Mouse (Mus musculus): Measurements from ENCODE around the gene BC048562. TPM values are rescaled to one million over a fixed set of nuclear protein-coding genes. Genes with fewer than 3 reads are reported as not detected.

BC048562 gene
- total RNA-seq, 2 experiments from 2014 or later: not detected

DNA sequence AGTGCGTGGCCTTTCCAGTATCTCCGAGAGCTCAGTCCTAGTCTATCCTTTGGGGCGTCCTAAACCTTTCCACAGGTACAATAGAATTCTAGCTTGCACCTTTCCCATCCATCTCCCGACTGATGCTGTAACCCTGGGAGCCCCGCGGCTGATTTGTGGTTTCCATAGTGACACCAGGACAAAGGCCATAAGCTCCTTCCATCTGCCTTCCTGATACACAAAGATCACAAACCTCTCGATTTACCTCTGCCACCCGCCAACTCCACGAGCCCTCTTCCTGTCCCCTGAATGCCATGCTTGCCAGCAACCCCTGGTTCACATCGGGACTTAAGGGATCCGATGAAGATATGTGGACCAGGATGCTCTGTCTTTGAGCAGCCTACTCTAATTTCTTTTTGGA, 43.0 kb downstream of the BC048562 start:
- peak in 1 of 2 experiments; percentile 33 for DNase-seq (ENCODE audit: low spot score in 2 of 2)

GRCm38 (mm10) chr9:108479721-108480351, 43.6 kb downstream of the BC048562 start, which contains the start of gene Lamb2:
Lamb2 (plus strand) TSS chr9:108479736.
- DNase-seq (ENCODE audit: low spot score in 2 of 2): peak in 1 of 2 experiments; percentile 35

DNA sequence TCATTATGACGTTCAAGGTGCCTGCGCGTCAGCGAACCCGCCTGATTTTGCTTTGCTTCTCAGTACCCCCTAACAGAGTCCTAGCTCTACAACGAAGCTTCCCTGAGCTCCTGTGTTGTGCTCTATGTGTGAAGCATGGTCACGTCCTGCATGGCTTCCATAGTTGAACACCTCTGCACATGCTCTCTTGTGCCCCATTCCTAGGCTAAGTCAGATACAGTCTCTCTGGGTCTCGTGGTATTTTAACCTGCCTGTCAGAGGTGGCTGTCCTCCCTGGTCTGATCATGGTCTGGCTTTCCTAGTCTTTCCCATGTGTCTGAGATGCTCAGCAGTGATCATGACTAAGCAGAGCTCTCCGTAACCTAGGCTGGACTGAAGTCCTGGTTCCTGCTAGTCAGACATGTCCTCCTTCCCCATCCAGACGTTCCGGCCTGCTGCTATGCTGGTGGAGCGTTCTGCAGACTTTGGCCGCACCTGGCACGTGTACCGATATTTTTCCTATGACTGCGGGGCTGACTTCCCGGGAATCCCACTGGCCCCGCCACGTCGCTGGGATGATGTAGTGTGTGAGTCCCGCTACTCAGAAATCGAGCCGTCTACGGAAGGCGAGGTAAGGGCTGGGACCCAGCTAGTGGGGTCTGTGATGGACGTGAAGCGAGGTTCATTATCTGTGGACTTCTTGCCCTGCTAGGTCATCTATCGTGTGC, 44.7 kb downstream of the BC048562 start:
- DNase-seq (ENCODE audit: low spot score in 2 of 2): no peak

DNA sequence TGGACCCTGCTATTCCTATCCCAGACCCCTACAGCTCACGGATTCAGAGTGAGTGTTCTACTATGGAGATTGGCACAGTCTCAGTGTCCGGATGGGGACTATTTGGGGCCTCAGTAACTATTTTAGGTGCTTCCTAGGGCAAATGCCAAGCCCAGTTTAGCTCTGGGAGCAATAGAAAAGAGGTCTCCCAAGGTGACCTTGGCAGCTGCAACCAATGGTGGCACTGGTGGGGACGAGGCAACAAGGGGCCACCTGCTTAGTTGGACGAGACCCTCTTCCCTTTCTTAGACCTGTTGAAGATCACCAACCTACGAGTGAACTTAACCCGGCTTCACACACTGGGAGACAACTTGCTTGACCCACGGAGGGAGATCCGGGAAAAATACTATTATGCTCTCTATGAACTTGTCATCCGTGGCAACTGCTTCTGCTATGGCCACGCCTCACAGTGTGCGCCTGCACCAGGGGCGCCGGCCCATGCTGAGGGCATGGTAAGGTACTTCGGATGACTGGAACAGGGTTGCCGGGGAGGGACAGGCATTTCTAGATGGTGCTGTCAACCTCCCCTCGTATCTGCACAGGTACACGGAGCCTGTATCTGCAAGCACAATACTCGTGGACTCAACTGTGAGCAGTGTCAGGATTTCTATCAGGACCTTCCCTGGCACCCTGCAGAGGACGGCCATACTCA, 45.4 kb downstream of the BC048562 start:
- no peak for DNase-seq (ENCODE audit: low spot score in 2 of 2)

GRCm38 (mm10) chr9:108483051-108483790, 46.9 kb downstream of the BC048562 start:
- DNase-seq (ENCODE audit: low spot score in 2 of 2): no peak

- no peak for DNase-seq (ENCODE audit: low spot score in 2 of 2)
Measured at GRCm38 (mm10) chr9:108484021-108484420, 47.7 kb downstream of the BC048562 start.

DNA sequence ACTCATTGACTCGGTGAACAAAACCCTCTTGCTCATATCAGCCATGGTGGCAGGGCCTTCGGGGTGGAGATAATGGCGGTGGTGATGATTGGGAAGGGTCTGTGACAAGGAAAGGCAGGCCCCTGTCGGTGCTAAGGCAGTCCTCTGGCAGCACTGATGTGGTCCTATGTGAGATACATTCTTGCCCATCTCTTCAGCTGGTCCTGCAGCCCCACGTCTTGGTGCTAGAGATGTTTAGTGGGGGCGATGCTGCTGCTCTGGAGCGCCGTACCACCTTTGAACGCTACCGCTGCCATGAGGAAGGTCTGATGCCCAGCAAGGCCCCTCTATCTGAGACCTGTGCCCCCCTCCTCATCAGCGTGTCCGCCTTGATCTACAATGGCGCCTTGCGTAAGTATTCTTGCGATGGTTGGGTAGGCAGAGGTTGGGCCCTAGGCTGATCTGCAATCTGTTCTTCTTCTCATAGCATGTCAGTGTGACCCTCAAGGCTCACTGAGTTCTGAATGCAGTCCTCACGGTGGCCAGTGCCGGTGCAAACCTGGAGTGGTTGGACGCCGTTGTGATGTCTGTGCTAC, 49.1 kb downstream of the BC048562 start:
- no peak for DNase-seq (ENCODE audit: low spot score in 2 of 2)

- no peak for DNase-seq (ENCODE audit: low spot score in 2 of 2)
Measured at GRCm38 (mm10) chr9:108486973-108487530, 50.8 kb downstream of the BC048562 start.

DNA sequence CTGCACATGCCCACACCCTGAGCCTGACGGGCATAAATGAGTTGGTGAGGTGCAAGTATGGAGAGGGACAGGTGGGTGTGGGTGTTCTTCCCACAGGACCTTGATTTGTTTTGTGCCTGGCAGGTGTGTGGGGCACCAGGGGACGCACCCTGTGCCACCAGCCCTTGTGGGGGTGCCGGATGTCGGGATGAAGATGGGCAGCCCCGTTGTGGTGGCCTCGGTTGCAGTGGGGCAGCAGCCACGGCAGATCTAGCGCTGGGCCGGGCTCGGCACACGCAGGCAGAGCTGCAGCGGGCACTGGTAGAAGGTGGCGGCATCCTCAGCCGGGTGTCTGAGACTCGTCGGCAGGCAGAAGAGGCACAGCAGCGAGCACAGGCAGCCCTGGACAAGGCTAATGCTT, 52.1 kb downstream of the BC048562 start:
- no peak for DNase-seq (ENCODE audit: low spot score in 2 of 2)

GRCm38 (mm10) chr9:108489215-108489614, 52.9 kb downstream of the BC048562 start:
- DNase-seq (ENCODE audit: low spot score in 2 of 2): no peak

GRCm38 (mm10) chr9:108489702-108490558, 53.6 kb downstream of the BC048562 start:
- no peak for DNase-seq (ENCODE audit: low spot score in 2 of 2)

- DNase-seq (ENCODE audit: low spot score in 2 of 2): peak; percentile 82 to 95
Measured at GRCm38 (mm10) chr9:108490559-108491285, 54.4 kb downstream of the BC048562 start, which contains the start of gene Usp19. Usp19 (plus strand) TSS chr9:108490602.

DNA sequence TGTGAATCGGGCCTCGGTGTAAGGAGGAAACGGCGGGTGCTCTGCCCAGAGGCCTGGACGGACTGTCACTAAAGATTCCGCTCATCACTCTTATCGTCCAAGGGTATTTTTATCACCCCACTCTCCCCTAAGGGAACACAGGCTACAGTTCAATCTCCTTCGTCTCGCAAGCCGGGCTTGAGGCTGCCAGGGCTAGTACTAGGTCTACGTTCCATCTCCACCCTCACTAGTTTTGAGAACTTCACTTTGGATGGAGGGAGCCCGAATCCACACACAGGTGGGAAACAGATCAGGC, 55.0 kb downstream of the BC048562 start:
- DNase-seq (ENCODE audit: low spot score in 2 of 2): no peak

- no peak for DNase-seq (ENCODE audit: low spot score in 2 of 2)
Measured at GRCm38 (mm10) chr9:108492043-108492750, 55.9 kb downstream of the BC048562 start.

- no peak for DNase-seq (ENCODE audit: low spot score in 2 of 2)
Measured at GRCm38 (mm10) chr9:108493246-108493645, 57.0 kb downstream of the BC048562 start.

DNA sequence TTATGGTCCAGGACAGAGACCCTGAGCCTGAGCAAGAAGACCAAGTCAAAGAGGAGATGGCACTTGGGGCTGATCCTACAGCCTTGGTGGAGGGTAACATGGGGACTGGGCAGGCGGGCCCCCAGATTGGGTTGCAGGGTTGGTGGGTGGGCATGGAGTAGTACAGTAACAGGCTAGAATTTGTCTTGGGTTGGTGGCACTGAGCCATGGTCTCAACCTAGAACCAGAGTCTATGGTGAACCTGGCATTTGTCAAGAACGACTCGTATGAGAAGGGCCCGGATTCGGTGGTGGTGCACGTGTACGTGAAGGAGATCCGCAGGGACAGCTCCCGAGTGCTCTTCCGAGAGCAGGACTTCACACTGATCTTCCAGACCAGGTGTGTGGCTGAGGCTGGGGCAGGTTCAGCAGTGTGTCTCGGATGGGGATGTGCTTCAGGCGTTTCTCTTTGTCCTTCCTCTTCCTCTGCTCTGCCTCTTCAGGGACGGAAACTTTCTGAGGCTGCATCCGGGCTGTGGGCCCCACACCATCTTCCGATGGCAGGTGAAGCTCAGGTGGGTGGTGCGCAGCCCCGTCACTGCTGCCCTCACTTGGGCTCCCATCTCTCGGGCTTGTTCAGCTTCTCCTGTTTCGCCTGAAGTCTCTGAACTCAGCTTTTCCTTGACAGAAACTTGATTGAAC, 58.0 kb downstream of the BC048562 start:
- DNase-seq (ENCODE audit: low spot score in 2 of 2): no peak

GRCm38 (mm10) chr9:108494905-108495304, 58.6 kb downstream of the BC048562 start:
- DNase-seq (ENCODE audit: low spot score in 2 of 2): no peak

All from gastrocnemius, postnatal 4 days (tissue).